Mouse (Mus musculus): ENCODE measurements around the gene Spa17.

Gene Spa17

GRCm38 (mm10) chr9:37615220-37615619 lies 1.7 kb upstream of the Spa17 start:
- no peak for DNase-seq

- DNase-seq = peak in 1 of 2 experiments; percentile 9
Measured at GRCm38 (mm10) chr9:37614316-37614715, 794 bp upstream of the Spa17 start.

GRCm38 (mm10) chr9:37613911-37614280 lies 374 bp upstream of the Spa17 start:
- DNase-seq = no peak

GRCm38 (mm10) chr9:37609558-37609957 lies 4.0 kb downstream of the Spa17 start:
- no peak for DNase-seq

- DNase-seq = no peak
Measured at GRCm38 (mm10) chr9:37605089-37605488, 8.4 kb downstream of the Spa17 start.

- no peak for DNase-seq
Measured at GRCm38 (mm10) chr9:37600538-37601205, 12.8 kb downstream of the Spa17 start.

- DNase-seq = no peak
Measured at GRCm38 (mm10) chr9:37598637-37599036, 14.9 kb downstream of the Spa17 start.

GRCm38 (mm10) chr9:37595570-37595969 lies 18.0 kb downstream of the Spa17 start:
- no peak for DNase-seq

GRCm38 (mm10) chr9:37593690-37594089 lies 19.8 kb downstream of the Spa17 start:
- no peak for DNase-seq

GRCm38 (mm10) chr9:37592633-37593032 lies 20.9 kb downstream of the Spa17 start:
- DNase-seq = no peak

GRCm38 (mm10) chr9:37592025-37592424 lies 21.5 kb downstream of the Spa17 start:
- no peak for DNase-seq

- DNase-seq = no peak
Measured at GRCm38 (mm10) chr9:37590381-37590780, 23.1 kb downstream of the Spa17 start.

GRCm38 (mm10) chr9:37586718-37587117 lies 26.8 kb downstream of the Spa17 start:
- no peak for DNase-seq

- no peak for DNase-seq
Measured at GRCm38 (mm10) chr9:37583594-37583993, 29.9 kb downstream of the Spa17 start.

GRCm38 (mm10) chr9:37576436-37576930 lies 37.0 kb downstream of the Spa17 start:
- DNase-seq = no peak

GRCm38 (mm10) chr9:37572204-37572876 lies 41.2 kb downstream of the Spa17 start:
- DNase-seq = no peak

GRCm38 (mm10) chr9:37569231-37569835 lies 44.2 kb downstream of the Spa17 start:
- no peak for DNase-seq

GRCm38 (mm10) chr9:37568605-37569214 lies 44.8 kb downstream of the Spa17 start:
- no peak for DNase-seq

- DNase-seq = no peak
Measured at GRCm38 (mm10) chr9:37567892-37568604, 45.5 kb downstream of the Spa17 start.

- no peak for DNase-seq
Measured at GRCm38 (mm10) chr9:37567454-37567853, 46.1 kb downstream of the Spa17 start.

- no peak for DNase-seq
Measured at GRCm38 (mm10) chr9:37567019-37567418, 46.5 kb downstream of the Spa17 start.

GRCm38 (mm10) chr9:37563805-37564204 lies 49.7 kb downstream of the Spa17 start:
- DNase-seq = no peak

- DNase-seq = no peak
Measured at GRCm38 (mm10) chr9:37560617-37561016, 52.9 kb downstream of the Spa17 start.

Measured in cerebellum, postnatal 25 days (tissue).